Mouse (Mus musculus): ENCODE data around the gene Ski.

DNA sequence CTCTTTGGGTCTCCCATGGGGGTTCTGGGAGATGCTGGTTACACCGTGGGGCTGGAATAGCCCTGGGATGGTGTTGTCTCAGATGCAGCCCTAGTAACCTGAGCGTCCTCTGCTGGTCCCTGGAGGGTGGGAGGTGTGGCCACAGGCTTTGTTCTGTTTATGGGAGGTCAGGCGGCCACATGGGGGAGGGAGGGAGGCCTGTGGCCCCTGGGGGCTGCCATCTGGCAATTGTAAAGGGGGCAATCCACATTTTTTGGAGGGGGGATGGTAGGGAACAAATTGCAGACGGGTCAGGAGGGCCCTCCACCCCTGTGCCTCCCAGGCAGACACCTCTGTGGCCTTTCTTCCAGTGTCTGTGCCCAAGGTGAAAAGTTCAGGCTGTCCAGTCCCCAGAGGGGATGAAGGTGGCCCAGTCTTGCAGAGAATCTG, 32.7 kb downstream of the Ski start:
- TF ChIP-seq POLR2A (IDR thresholded peaks at IDR 0.05; ENCODE audit: borderline replicate concordance, low read depth, low read length) (no peak), CTCF (IDR thresholded peaks at IDR 0.05; ENCODE audit: low read depth, low read length) (no peak)

Measured in bone marrow macrophage, adult 2 months (primary cell).